Mouse (Mus musculus): ENCODE data around the gene Cdk5. TPM values are rescaled to one million over a fixed set of nuclear protein-coding genes. Genes with fewer than 3 reads are reported as not detected.

The Cdk5 gene
- polyA plus RNA-seq, 1 experiment from 2014 or later: 62.1 TPM

DNA sequence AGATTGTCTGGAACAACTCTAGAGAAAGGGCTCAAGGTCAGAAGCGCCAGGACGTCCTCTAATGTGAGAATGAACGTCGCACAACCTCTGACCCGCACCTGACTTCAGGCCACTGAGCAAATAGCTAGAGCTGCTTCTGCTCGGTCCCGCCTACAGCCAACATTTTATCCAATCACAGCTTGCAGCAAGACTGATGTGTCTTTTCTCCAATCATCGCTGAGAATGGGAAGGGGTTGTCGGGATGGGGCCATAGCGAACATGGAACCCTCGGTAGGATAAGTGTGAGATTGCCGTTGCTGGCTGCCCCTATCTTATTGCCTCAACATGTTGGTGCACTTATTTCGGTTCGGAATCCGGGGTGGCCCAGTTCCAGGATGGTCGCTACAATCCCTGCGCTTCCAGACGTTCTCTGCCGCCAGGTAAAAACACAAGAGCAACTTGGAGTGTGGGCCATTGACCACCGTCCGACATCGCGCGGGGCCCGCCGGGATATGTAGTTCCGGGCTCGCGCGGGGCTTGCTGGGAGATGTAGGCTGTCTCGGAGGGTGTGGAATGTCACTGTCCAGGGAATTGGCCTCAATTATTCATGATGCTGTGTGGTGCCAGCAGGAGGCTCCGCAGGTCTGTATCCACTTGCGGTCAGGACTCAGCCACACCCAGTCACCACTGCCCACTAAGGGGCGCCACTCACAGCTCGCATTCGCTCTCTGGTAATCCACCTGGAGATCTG is 29.0 kb downstream of the Cdk5 start:
- H3K4me2 ChIP-seq: peak overlapping the region; percentile 66
- 1% methylated on average over 36 of the region's 36 CpGs for WGBS
- peak overlapping the region; percentile 60 for H3K4me3 ChIP-seq

DNA sequence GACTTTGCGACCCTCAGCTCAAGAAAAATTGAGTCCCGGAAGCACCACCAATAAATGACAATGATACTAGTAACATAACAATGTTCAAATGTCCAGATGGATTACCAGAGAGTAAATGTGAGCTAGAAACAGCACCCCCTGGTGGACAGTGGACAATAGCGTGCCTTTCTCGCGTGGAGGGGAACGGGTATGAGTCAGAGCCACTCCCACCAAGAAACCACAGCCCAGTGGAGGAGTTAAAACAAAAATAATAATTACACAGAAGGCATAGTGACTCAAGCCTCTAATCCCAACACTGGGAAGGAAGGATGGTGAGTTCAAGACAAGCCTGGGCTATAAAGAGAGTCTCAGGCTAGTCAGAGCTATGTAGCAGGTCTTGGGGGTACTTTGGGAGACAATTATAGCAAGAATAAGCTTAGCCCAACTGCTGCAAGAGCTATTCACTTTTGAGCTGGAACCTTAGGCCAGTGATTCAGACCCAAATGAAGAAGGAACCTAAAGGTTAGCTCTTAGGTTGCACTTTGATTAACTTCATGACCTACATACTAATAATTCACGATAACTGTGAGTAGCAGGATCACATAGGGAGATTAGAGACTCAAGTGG is 29.8 kb downstream of the Cdk5 start, which contains the start of gene Abcb8:
Gene Abcb8, plus strand, starts transcription at position 272 of the 606 bp plus-strand sequence.
- H3K27me3 ChIP-seq: peaks cover 13% of the 10 kb centered on the region
- peak within 1 kb of the TSS; percentile 69 for H3K9ac ChIP-seq
- 21% methylated on average over 7 of the region's 7 CpGs for WGBS
- peak within 1 kb of the TSS; percentile 60 for H3K4me3 ChIP-seq
- no peak for ATAC-seq (ENCODE audit: insufficient number of reproducible peaks, insufficient read depth, low FRiP score, low TSS enrichment, low read depth)
- peak within 1 kb of the TSS; percentile 49; the same call in 1 of the 2 replicates for H3K27ac ChIP-seq
- peak within 1 kb of the TSS; percentile 66 for H3K4me2 ChIP-seq
- H3K4me1 ChIP-seq: peaks cover under 1% of the 10 kb centered on the region; the same call in 1 of the 2 replicates
- H3K9me3 ChIP-seq: no peaks in the 10 kb centered on the region
- H3K36me3 ChIP-seq: no peaks in the 10 kb centered on the region

More for the DNA sequence above, 29.0 kb downstream of the Cdk5 start:
- Histone ChIP-seq H3K4me1 (no peaks in the 10 kb centered on the region), H3K9me3 (no peaks in the 10 kb centered on the region), H3K9ac (peak overlapping the region; percentile 69), H3K27me3 (peaks cover 5% of the 10 kb centered on the region), H3K36me3 (no peaks in the 10 kb centered on the region), H3K27ac (peak overlapping the region; percentile 49; the same call in 1 of the 2 replicates)
- peak; percentile 92 for ATAC-seq (ENCODE audit: insufficient number of reproducible peaks, insufficient read depth, low FRiP score, low TSS enrichment, low read depth)

GRCm38 (mm10) chr5:24392724-24393123 is 30.6 kb downstream of the Cdk5 start:
- H3K4me1 ChIP-seq: peaks cover 8% of the 10 kb centered on the region
- H3K27ac ChIP-seq: no peak overlapping the region
- no peak for ATAC-seq (ENCODE audit: insufficient number of reproducible peaks, insufficient read depth, low FRiP score, low TSS enrichment, low read depth)
- H3K4me3 ChIP-seq: no peak overlapping the region
- H3K36me3 ChIP-seq: no peaks in the 10 kb centered on the region
- H3K9ac ChIP-seq: no peak overlapping the region
- 72% methylated on average over 7 of the region's 7 CpGs for WGBS
- H3K9me3 ChIP-seq: no peaks in the 10 kb centered on the region
- H3K4me2 ChIP-seq: no peak overlapping the region
- peaks cover 21% of the 10 kb centered on the region for H3K27me3 ChIP-seq

GRCm38 (mm10) chr5:24391864-24392263 is 31.5 kb downstream of the Cdk5 start, which contains the start of gene Atg9b:
Gene Atg9b, minus strand, starts transcription at chr5:24392143.
- Histone ChIP-seq H3K9ac (no peak within 1 kb of the TSS), H3K9me3 (no peaks in the 10 kb centered on the region), H3K4me3 (no peak within 1 kb of the TSS), H3K4me2 (no peak within 1 kb of the TSS), H3K36me3 (no peaks in the 10 kb centered on the region), H3K27me3 (peaks cover 30% of the 10 kb centered on the region), H3K4me1 (peaks cover 15% of the 10 kb centered on the region), H3K27ac (no peak within 1 kb of the TSS)
- no peak for ATAC-seq (ENCODE audit: insufficient number of reproducible peaks, insufficient read depth, low FRiP score, low TSS enrichment, low read depth)
- 79% methylated on average over 7 of the region's 7 CpGs for WGBS

DNA sequence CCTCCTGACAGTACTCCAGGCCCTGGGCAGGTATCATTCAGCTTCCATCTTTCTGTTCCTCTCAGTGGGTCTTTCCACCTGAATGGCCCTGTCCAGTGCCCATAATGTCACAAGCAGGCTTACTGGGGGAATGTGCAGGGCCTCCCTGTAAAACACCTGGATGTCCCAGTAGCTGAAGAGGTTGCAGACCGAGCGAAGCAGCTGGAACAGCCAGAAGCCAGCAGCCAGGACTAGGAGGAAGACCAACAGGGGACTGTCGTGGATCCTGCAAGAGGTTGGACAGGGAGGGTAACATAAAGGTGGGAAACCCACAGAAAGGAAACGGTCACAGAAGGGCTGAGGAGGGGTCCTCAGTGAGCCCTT is 33.7 kb downstream of the Cdk5 start:
- Histone ChIP-seq H3K9me3 (no peaks in the 10 kb centered on the region), H3K4me1 (peaks cover 15% of the 10 kb centered on the region), H3K4me3 (no peak overlapping the region), H3K9ac (no peak overlapping the region), H3K36me3 (no peaks in the 10 kb centered on the region), H3K4me2 (no peak overlapping the region), H3K27ac (no peak overlapping the region), H3K27me3 (peaks cover 51% of the 10 kb centered on the region)
- 72% methylated on average over 4 of the region's 4 CpGs for WGBS
- ATAC-seq (ENCODE audit: insufficient number of reproducible peaks, insufficient read depth, low FRiP score, low TSS enrichment, low read depth): no peak

- H3K27me3 ChIP-seq: peaks cover 53% of the 10 kb centered on the region
- no peaks in the 10 kb centered on the region for H3K36me3 ChIP-seq
- H3K27ac ChIP-seq: no peak overlapping the region
- H3K4me3 ChIP-seq: no peak overlapping the region
- H3K9me3 ChIP-seq: no peaks in the 10 kb centered on the region
- ATAC-seq (ENCODE audit: insufficient number of reproducible peaks, insufficient read depth, low FRiP score, low TSS enrichment, low read depth): no peak
- H3K9ac ChIP-seq: no peak overlapping the region
- WGBS: 54% methylated on average over 7 of the region's 7 CpGs
- no peak overlapping the region for H3K4me2 ChIP-seq
- H3K4me1 ChIP-seq: peaks cover 15% of the 10 kb centered on the region
Observed at GRCm38 (mm10) chr5:24389011-24389657, 34.2 kb downstream of the Cdk5 start.

DNA sequence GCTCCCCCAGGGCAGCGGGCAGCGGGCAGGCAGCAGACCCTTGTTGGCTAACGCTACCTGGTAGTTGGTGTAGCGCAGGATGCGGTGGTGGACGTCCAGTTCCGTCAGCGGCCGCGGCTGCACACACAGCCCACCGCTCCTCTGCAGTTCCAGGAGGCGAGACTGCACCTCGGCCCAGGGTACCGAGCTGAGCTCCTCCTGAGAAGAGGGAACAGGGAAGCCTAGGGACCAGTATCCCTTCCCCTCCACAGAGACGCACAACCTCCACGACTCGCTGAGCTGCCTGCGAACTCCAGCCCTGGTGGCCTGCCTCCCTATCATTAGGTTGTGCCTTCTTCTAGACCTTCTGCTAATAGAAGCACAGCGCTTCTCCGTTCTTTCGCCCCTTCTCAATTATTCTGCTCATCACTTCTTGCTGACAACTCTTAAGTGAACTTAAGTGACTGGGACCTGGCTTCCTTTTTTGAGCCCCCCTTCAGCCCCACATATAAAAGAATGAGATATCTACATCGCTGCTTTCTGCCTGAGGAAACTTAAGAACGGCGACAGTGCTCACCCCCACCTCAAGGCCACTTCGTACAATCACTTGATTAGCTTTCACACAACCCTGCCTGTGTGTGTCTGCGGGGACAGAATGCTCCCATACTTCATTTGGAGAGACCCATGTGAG is 34.9 kb downstream of the Cdk5 start:
- ATAC-seq (ENCODE audit: insufficient number of reproducible peaks, insufficient read depth, low FRiP score, low TSS enrichment, low read depth): no peak
- H3K36me3 ChIP-seq: no peaks in the 10 kb centered on the region
- no peaks in the 10 kb centered on the region for H3K9me3 ChIP-seq
- H3K27ac ChIP-seq: no peak overlapping the region
- peaks cover 53% of the 10 kb centered on the region for H3K27me3 ChIP-seq
- H3K4me3 ChIP-seq: peak overlapping the region; percentile 53
- WGBS: 21% methylated on average over 26 of the region's 26 CpGs
- peaks cover 21% of the 10 kb centered on the region for H3K4me1 ChIP-seq
- peak overlapping the region; percentile 99 for H3K4me2 ChIP-seq
- peak overlapping the region; percentile 73 for H3K9ac ChIP-seq

- WGBS: 1% methylated on average over 73 of the region's 73 CpGs
- peaks cover 53% of the 10 kb centered on the region for H3K27me3 ChIP-seq
- H3K4me3 ChIP-seq: peak overlapping the region; percentile 53
- peak overlapping the region; percentile 99 for H3K4me2 ChIP-seq
- H3K4me1 ChIP-seq: peaks cover 27% of the 10 kb centered on the region
- peak overlapping the region; percentile 73 for H3K9ac ChIP-seq
- no peaks in the 10 kb centered on the region for H3K36me3 ChIP-seq
- no peak for ATAC-seq (ENCODE audit: insufficient number of reproducible peaks, insufficient read depth, low FRiP score, low TSS enrichment, low read depth)
- no peak overlapping the region for H3K27ac ChIP-seq
- no peaks in the 10 kb centered on the region for H3K9me3 ChIP-seq
Observed at GRCm38 (mm10) chr5:24387264-24388241, 35.8 kb downstream of the Cdk5 start.

GRCm38 (mm10) chr5:24385887-24386550 is 37.3 kb downstream of the Cdk5 start:
- no peak overlapping the region for H3K27ac ChIP-seq
- peaks cover 53% of the 10 kb centered on the region for H3K27me3 ChIP-seq
- H3K4me2 ChIP-seq: no peak overlapping the region
- WGBS: 80% methylated on average over 10 of the region's 10 CpGs
- no peak overlapping the region for H3K9ac ChIP-seq
- H3K36me3 ChIP-seq: no peaks in the 10 kb centered on the region
- H3K4me1 ChIP-seq: peaks cover 27% of the 10 kb centered on the region
- H3K9me3 ChIP-seq: no peaks in the 10 kb centered on the region
- no peak for ATAC-seq (ENCODE audit: insufficient number of reproducible peaks, insufficient read depth, low FRiP score, low TSS enrichment, low read depth)
- H3K4me3 ChIP-seq: no peak overlapping the region

DNA sequence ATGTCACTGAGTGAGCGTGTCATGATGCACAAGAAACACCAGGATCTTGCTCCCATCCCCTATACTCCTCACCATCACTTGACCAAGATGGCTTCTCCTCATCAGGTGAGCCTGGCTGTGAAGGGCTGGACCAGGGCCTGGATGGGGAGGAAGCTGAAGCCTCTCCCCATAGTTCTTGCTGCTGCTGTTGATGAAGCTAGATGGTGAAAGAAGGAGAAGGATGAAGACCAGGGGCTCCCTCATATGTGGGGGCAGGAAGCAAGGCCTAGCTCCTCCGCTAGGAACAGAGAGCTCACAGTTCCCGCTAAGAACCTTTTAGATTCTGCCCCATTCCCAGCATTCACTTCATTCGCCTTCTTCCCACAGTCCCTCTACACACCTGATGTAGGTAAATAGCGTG is 38.0 kb downstream of the Cdk5 start:
- peaks cover 27% of the 10 kb centered on the region for H3K4me1 ChIP-seq
- H3K27ac ChIP-seq: no peak overlapping the region
- no peak overlapping the region for H3K9ac ChIP-seq
- no peak overlapping the region for H3K4me3 ChIP-seq
- no peaks in the 10 kb centered on the region for H3K9me3 ChIP-seq
- WGBS: 89% methylated on average over 5 of the region's 5 CpGs
- H3K27me3 ChIP-seq: peaks cover 53% of the 10 kb centered on the region
- ATAC-seq (ENCODE audit: insufficient number of reproducible peaks, insufficient read depth, low FRiP score, low TSS enrichment, low read depth): no peak
- H3K4me2 ChIP-seq: no peak overlapping the region
- H3K36me3 ChIP-seq: no peaks in the 10 kb centered on the region

All from embryonic facial prominence, embryonic 13.5 days (tissue).